Mouse (Mus musculus): Measurements from ENCODE around the gene Uhrf1. TPM values are rescaled to one million over a fixed set of nuclear protein-coding genes. Genes with fewer than 3 reads are reported as not detected.

Uhrf1 gene
- polyA plus RNA-seq, 1 experiment from 2014 or later, result 51.3 TPM

- Histone ChIP-seq H3K4me1 (replicated peaks) (peaks cover 59% of the 10 kb centered on the region), H3K27ac (no peak overlapping the region)
- ATAC-seq (replicated peaks; ENCODE audit: insufficient number of reproducible peaks, insufficient read depth, low FRiP score, low read depth), result no peak
These were observed 26.1 kb downstream of the Uhrf1 start for GRCm38 (mm10) chr17:56329267-56329666.

GRCm38 (mm10) chr17:56330345-56330744 is 27.2 kb downstream of the Uhrf1 start:
- Histone ChIP-seq H3K27me3 (no peaks in the 10 kb centered on the region), H3K36me3 (no peaks in the 10 kb centered on the region), H3K9me3 (replicated peaks) (no peaks in the 10 kb centered on the region), H3K4me1 (replicated peaks) (peaks cover 57% of the 10 kb centered on the region), H3K4me2 (no peak overlapping the region), H3K9ac (no peak overlapping the region), H3K27ac (no peak overlapping the region), H3K4me3 (no peak overlapping the region)
- 67% methylated on average over 3 of the region's 3 CpGs for WGBS
- no peak for ATAC-seq (replicated peaks; ENCODE audit: insufficient number of reproducible peaks, insufficient read depth, low FRiP score, low read depth)

More at GRCm38 (mm10) chr17:56329267-56329666, 26.1 kb downstream of the Uhrf1 start:
- Histone ChIP-seq H3K27me3 (no peaks in the 10 kb centered on the region), H3K9me3 (replicated peaks) (no peaks in the 10 kb centered on the region), H3K4me2 (no peak overlapping the region), H3K9ac (no peak overlapping the region), H3K4me3 (no peak overlapping the region), H3K36me3 (no peaks in the 10 kb centered on the region)

- Histone ChIP-seq H3K27me3 (no peaks in the 10 kb centered on the region), H3K36me3 (no peaks in the 10 kb centered on the region), H3K9ac (no peak overlapping the region), H3K9me3 (replicated peaks) (no peaks in the 10 kb centered on the region), H3K4me1 (replicated peaks) (peaks cover 59% of the 10 kb centered on the region), H3K4me3 (no peak overlapping the region), H3K4me2 (no peak overlapping the region), H3K27ac (no peak overlapping the region)
- ATAC-seq (replicated peaks; ENCODE audit: insufficient number of reproducible peaks, insufficient read depth, low FRiP score, low read depth), result no peak
These were observed 28.1 kb downstream of the Uhrf1 start for GRCm38 (mm10) chr17:56331256-56331655.

- peaks cover 62% of the 10 kb centered on the region for H3K4me1 ChIP-seq (replicated peaks)
- no peaks in the 10 kb centered on the region for H3K27me3 ChIP-seq
- no peak overlapping the region for H3K27ac ChIP-seq
- WGBS, result 47% methylated on average over 8 of the region's 8 CpGs
- H3K36me3 ChIP-seq, result no peaks in the 10 kb centered on the region
- no peaks in the 10 kb centered on the region for H3K9me3 ChIP-seq (replicated peaks)
- no peak overlapping the region for H3K4me2 ChIP-seq
- no peak for ATAC-seq (replicated peaks; ENCODE audit: insufficient number of reproducible peaks, insufficient read depth, low FRiP score, low read depth)
- no peak overlapping the region for H3K4me3 ChIP-seq
- no peak overlapping the region for H3K9ac ChIP-seq
These were observed 29.9 kb downstream of the Uhrf1 start for GRCm38 (mm10) chr17:56332987-56333386.

- H3K4me3 ChIP-seq, result no peak overlapping the region
- no peak overlapping the region for H3K4me2 ChIP-seq
- ATAC-seq (replicated peaks; ENCODE audit: insufficient number of reproducible peaks, insufficient read depth, low FRiP score, low read depth), result 0 out of 2 replicates have a peak, but pooled peaks have one; percentile 9
- H3K27ac ChIP-seq, result peak overlapping the region; percentile 1
- peaks cover 52% of the 10 kb centered on the region for H3K4me1 ChIP-seq (replicated peaks)
- 24% methylated on average over 4 of the region's 4 CpGs for WGBS
- H3K9ac ChIP-seq, result no peak overlapping the region
- H3K27me3 ChIP-seq, result no peaks in the 10 kb centered on the region
- no peaks in the 10 kb centered on the region for H3K36me3 ChIP-seq
- H3K9me3 ChIP-seq (replicated peaks), result no peaks in the 10 kb centered on the region
These were observed 34.1 kb downstream of the Uhrf1 start for GRCm38 (mm10) chr17:56337190-56337589.

- 66% methylated on average over 6 of the region's 6 CpGs for WGBS
- no peak for ATAC-seq (replicated peaks; ENCODE audit: insufficient number of reproducible peaks, insufficient read depth, low FRiP score, low read depth)
- H3K4me3 ChIP-seq, result no peak overlapping the region
- H3K9ac ChIP-seq, result no peak overlapping the region
- H3K4me1 ChIP-seq (replicated peaks), result peaks cover 52% of the 10 kb centered on the region
- H3K27ac ChIP-seq, result peak overlapping the region; percentile 1
- no peaks in the 10 kb centered on the region for H3K27me3 ChIP-seq
- no peaks in the 10 kb centered on the region for H3K36me3 ChIP-seq
- no peak overlapping the region for H3K4me2 ChIP-seq
- no peaks in the 10 kb centered on the region for H3K9me3 ChIP-seq (replicated peaks)
These were observed 34.7 kb downstream of the Uhrf1 start for GRCm38 (mm10) chr17:56337791-56338190.

- Histone ChIP-seq H3K4me3 (no peak overlapping the region), H3K9ac (no peak overlapping the region), H3K36me3 (no peaks in the 10 kb centered on the region), H3K27me3 (no peaks in the 10 kb centered on the region), H3K9me3 (replicated peaks) (no peaks in the 10 kb centered on the region), H3K4me1 (replicated peaks) (peaks cover 51% of the 10 kb centered on the region), H3K4me2 (no peak overlapping the region), H3K27ac (no peak overlapping the region)
- 64% methylated on average over 4 of the region's 4 CpGs for WGBS
- ATAC-seq (replicated peaks; ENCODE audit: insufficient number of reproducible peaks, insufficient read depth, low FRiP score, low read depth), result no peak
These were observed 35.8 kb downstream of the Uhrf1 start for GRCm38 (mm10) chr17:56338909-56339308.

- H3K36me3 ChIP-seq, result no peaks in the 10 kb centered on the region
- no peak overlapping the region for H3K4me2 ChIP-seq
- H3K27me3 ChIP-seq, result no peaks in the 10 kb centered on the region
- no peak overlapping the region; the same call in 1 of the 2 replicates for H3K27ac ChIP-seq
- no peak overlapping the region for H3K9ac ChIP-seq
- no peaks in the 10 kb centered on the region for H3K9me3 ChIP-seq (replicated peaks)
- ATAC-seq (replicated peaks; ENCODE audit: insufficient number of reproducible peaks, insufficient read depth, low FRiP score, low read depth), result no peak
- peaks cover 49% of the 10 kb centered on the region for H3K4me1 ChIP-seq (replicated peaks)
- H3K4me3 ChIP-seq, result no peak overlapping the region
These were observed 37.6 kb downstream of the Uhrf1 start for GRCm38 (mm10) chr17:56340717-56341116.

- Histone ChIP-seq H3K36me3 (no peaks in the 10 kb centered on the region), H3K4me2 (no peak overlapping the region), H3K27ac (no peak overlapping the region), H3K27me3 (no peaks in the 10 kb centered on the region), H3K4me1 (replicated peaks) (peaks cover 35% of the 10 kb centered on the region), H3K9me3 (replicated peaks) (no peaks in the 10 kb centered on the region), H3K9ac (no peak overlapping the region), H3K4me3 (no peak overlapping the region)
- WGBS, result 73% methylated on average over 3 of the region's 3 CpGs
- ATAC-seq (replicated peaks; ENCODE audit: insufficient number of reproducible peaks, insufficient read depth, low FRiP score, low read depth), result no peak
These were observed 40.3 kb downstream of the Uhrf1 start for GRCm38 (mm10) chr17:56343466-56343865.

- no peaks in the 10 kb centered on the region for H3K36me3 ChIP-seq
- H3K9me3 ChIP-seq (replicated peaks), result no peaks in the 10 kb centered on the region
- no peak for ATAC-seq (replicated peaks; ENCODE audit: insufficient number of reproducible peaks, insufficient read depth, low FRiP score, low read depth)
- peaks cover 40% of the 10 kb centered on the region for H3K4me1 ChIP-seq (replicated peaks)
- no peaks in the 10 kb centered on the region for H3K27me3 ChIP-seq
- H3K27ac ChIP-seq, result no peak overlapping the region
- H3K4me3 ChIP-seq, result no peak overlapping the region
- H3K9ac ChIP-seq, result no peak overlapping the region
- 75% methylated on average over 2 of the region's 2 CpGs for WGBS
- no peak overlapping the region for H3K4me2 ChIP-seq
These were observed 42.2 kb downstream of the Uhrf1 start for GRCm38 (mm10) chr17:56345364-56345763.

- no peaks in the 10 kb centered on the region for H3K9me3 ChIP-seq (replicated peaks)
- no peak overlapping the region for H3K4me3 ChIP-seq
- WGBS, result 67% methylated on average over 4 of the region's 4 CpGs
- no peak overlapping the region for H3K9ac ChIP-seq
- no peak overlapping the region for H3K27ac ChIP-seq
- no peaks in the 10 kb centered on the region for H3K27me3 ChIP-seq
- H3K36me3 ChIP-seq, result peaks cover 18% of the 10 kb centered on the region
- H3K4me1 ChIP-seq (replicated peaks), result peaks cover 20% of the 10 kb centered on the region
- ATAC-seq (replicated peaks; ENCODE audit: insufficient number of reproducible peaks, insufficient read depth, low FRiP score, low read depth), result no peak
- H3K4me2 ChIP-seq, result no peak overlapping the region
These were observed 45.0 kb downstream of the Uhrf1 start for GRCm38 (mm10) chr17:56348128-56348527.

- Histone ChIP-seq H3K4me1 (replicated peaks) (peaks cover 19% of the 10 kb centered on the region), H3K27me3 (no peaks in the 10 kb centered on the region), H3K9me3 (replicated peaks) (no peaks in the 10 kb centered on the region), H3K27ac (no peak overlapping the region), H3K36me3 (peaks cover 23% of the 10 kb centered on the region), H3K9ac (no peak overlapping the region), H3K4me2 (no peak overlapping the region), H3K4me3 (no peak overlapping the region)
- ATAC-seq (replicated peaks; ENCODE audit: insufficient number of reproducible peaks, insufficient read depth, low FRiP score, low read depth), result no peak
These were observed 45.5 kb downstream of the Uhrf1 start for GRCm38 (mm10) chr17:56348586-56348985.

Data from heart, embryonic 15.5 days (tissue).